Mouse (Mus musculus) liver, embryonic 14.5 days (tissue): ENCODE results near the gene Disc1. TPM values are rescaled to one million over a fixed set of nuclear protein-coding genes. Genes with fewer than 3 reads are reported as not detected.

Source experiments
- ATAC-seq: fragments of 200-750 bp; cut with Nextera tagmentation; 2 replicates; pipeline ENCODE4 v1.8.0; 2017; ENCODE audit warnings: moderate number of reproducible peaks, mild to moderate bottlenecking, moderate library complexity; ENCODE audit not compliant: insufficient read depth
- DNase-seq, 3 experiments: peaks; one replicate each; pipeline ENCODE4 v3.0.0-alpha.2; 2012 to 2013; ENCODE audit warnings: low read depth in 3 of 3, low spot score in 3 of 3
- H3K27ac ChIP-seq: fragments of 300-500 bp; sonication (generic); 2 replicates; pipeline ENCODE4 v1.5.1; 2014; ENCODE audit warnings: moderate library complexity, mild to moderate bottlenecking, control low read depth, inconsistent platforms
- H3K27me3 ChIP-seq: fragments of 300-500 bp; sonication (generic); 2 replicates; pipeline ENCODE4 v1.6.1; 2014; ENCODE audit warnings: mild to moderate bottlenecking, low read length, moderate library complexity; ENCODE audit not compliant: control insufficient read depth, insufficient read depth
- H3K36me3 ChIP-seq: fragments of 300-500 bp; sonication (generic); replicated peaks from 2 replicates; pipeline ENCODE4 v1.6.1; 2014; ENCODE audit warnings: low read depth; ENCODE audit not compliant: control insufficient read depth, insufficient read depth
- H3K4me1 ChIP-seq, 2 experiments: fragments of 200-500 bp in 1 of 2; fragments of 300-500 bp in 1 of 2; sonication (generic) in 1 of 2; replicated peaks; 2 replicates each; pipeline ENCODE4 v1.6.1; 2012 to 2014; ENCODE audit warnings: antibody characterized with exemption in 1 of 2, inconsistent platforms in 1 of 2, low read length in 1 of 2; ENCODE audit not compliant: control insufficient read depth in 2 of 2, insufficient read depth in 2 of 2
- H3K4me2 ChIP-seq: fragments of 300-500 bp; sonication (generic); 2 replicates; pipeline ENCODE4 v1.6.1; 2014; ENCODE audit warnings: low read depth, mild to moderate bottlenecking, control low read depth, moderate library complexity
- H3K4me3 ChIP-seq, 2 experiments: fragments of 200-500 bp in 1 of 2; fragments of 300-500 bp in 1 of 2; sonication (generic) in 1 of 2; 2 replicates each; pipeline ENCODE4 v1.5.1; 2012 to 2014; ENCODE audit warnings: low read depth in 2 of 2, low read length in 2 of 2, mild to moderate bottlenecking in 2 of 2, control low read depth in 1 of 2, inconsistent platforms in 1 of 2, moderate library complexity in 1 of 2; ENCODE audit not compliant: insufficient read depth in 1 of 2
- H3K9ac ChIP-seq: fragments of 300-500 bp; sonication (generic); replicated peaks from 2 replicates; pipeline ENCODE4 v1.6.1; 2014; ENCODE audit warnings: mild to moderate bottlenecking, control low read depth, moderate library complexity
- H3K9me3 ChIP-seq: fragments of 300-500 bp; sonication (generic); 2 replicates; pipeline ENCODE4 v1.6.1; 2016; ENCODE audit warnings: low read length, mixed read lengths; ENCODE audit not compliant: control insufficient read depth
- CTCF ChIP-seq: IDR thresholded peaks from 2 replicates; pipeline ENCODE4 v1.5.1; 2016; ENCODE audit warnings: antibody characterized with exemption, low read depth, control low read depth
- EP300 ChIP-seq: IDR thresholded peaks from 2 replicates; pipeline ENCODE4 v1.6.1; 2016; ENCODE audit warnings: antibody characterized with exemption, low read depth
- WGBS: fragments of 180-500 bp; shearing (Covaris S2); extraction: QIAGEN DNeasy Blood & Tissue Kit; methylation state at CpG from one replicate; pipeline ENCODE4 v1.1.7; 2014; ENCODE audit not compliant: insufficient replicate concordance; 5-methylcytosine and 5-hydroxymethylcytosine counted together
- polyA plus RNA-seq, 2 experiments: library from polyadenylated mRNA; depleted of rRNA in 1 of 2; stranded (reverse) in 1 of 2; unstranded in 1 of 2; fragments of >200 nt; fragmentation: Nextera tagmentation in 1 of 2; extraction: Ambion mirVana in 1 of 2; gene quantifications; 2 replicates each; pipeline versions ENCODE4 v1.2.1 to v1.2.3; 2012 to 2014

The Disc1 gene
- polyA plus RNA-seq, 2 experiments: 0.11 to 0.17 TPM

GRCm38 (mm10) chr8:125097140-125097539 lies 43.1 kb downstream of the Disc1 start:
- no peak overlapping the region for H3K4me2 ChIP-seq
- 48% methylated on average over 3 of the region's 3 CpGs for WGBS

DNA sequence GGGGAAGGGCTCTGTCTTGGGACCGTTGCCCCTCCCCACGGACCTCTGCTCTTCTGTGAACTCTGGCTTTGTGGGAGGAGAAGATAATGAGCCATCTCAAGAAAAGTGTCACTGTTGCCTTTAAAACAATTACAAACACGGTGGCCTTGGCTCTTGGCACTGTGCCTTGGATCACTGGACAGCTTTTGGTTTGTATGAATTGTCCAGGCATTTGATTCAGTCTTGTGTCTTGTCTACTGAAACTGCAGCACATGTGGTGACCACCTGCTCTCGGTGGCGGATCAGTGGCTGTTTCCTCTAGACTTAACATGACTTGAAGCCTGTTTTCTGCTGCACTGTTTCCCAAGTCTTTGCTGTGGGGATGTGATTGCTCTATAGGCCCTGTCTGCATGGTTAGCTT lies 44.1 kb downstream of the Disc1 start:
- Histone ChIP-seq H3K36me3 (no peaks in the 10 kb centered on the region), H3K9me3 (no peaks in the 10 kb centered on the region), H3K4me3 (no peak overlapping the region), H3K27me3 (no peaks in the 10 kb centered on the region), H3K4me1 (no peaks in the 10 kb centered on the region), H3K4me2 (no peak overlapping the region), H3K27ac (no peak overlapping the region), H3K9ac (no peak overlapping the region)
- TF ChIP-seq CTCF: no peak
- no peak for ATAC-seq
- DNase-seq: no peak
- 62% methylated on average over 5 of the region's 5 CpGs for WGBS

More at GRCm38 (mm10) chr8:125097140-125097539, 43.1 kb downstream of the Disc1 start:
- no peaks in the 10 kb centered on the region for H3K4me1 ChIP-seq
- H3K36me3 ChIP-seq: no peaks in the 10 kb centered on the region
- no peak overlapping the region for H3K27ac ChIP-seq
- no peaks in the 10 kb centered on the region for H3K27me3 ChIP-seq
- no peak for ATAC-seq
- no peak for TF ChIP-seq EP300
- TF ChIP-seq CTCF: no peak
- no peak for DNase-seq
- H3K9me3 ChIP-seq: no peaks in the 10 kb centered on the region
- no peak overlapping the region for H3K9ac ChIP-seq
- H3K4me3 ChIP-seq: no peak overlapping the region

DNA sequence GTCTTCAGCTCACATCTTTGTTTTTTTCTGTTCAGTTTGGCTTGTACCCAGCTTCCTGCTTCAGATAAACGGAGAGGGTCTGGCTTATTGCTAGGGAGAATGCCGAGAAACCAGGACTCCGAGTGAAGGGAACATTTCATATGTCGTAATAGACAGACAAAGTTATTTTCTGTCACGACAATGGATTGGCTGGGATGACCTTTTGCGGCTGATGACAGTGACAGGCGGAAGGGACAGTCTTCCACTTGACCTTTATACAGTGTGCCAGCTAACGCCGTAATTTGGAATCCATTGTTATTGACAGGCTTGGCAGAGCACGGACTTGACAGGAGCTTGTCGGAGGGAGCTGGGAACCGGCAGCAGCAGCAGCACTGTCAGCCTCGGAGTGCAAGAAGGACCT lies 48.3 kb downstream of the Disc1 start:
- no peaks in the 10 kb centered on the region for H3K4me1 ChIP-seq
- no peaks in the 10 kb centered on the region for H3K9me3 ChIP-seq
- no peak overlapping the region for H3K4me3 ChIP-seq
- DNase-seq (no peak), ATAC-seq (no peak)
- H3K27ac ChIP-seq: no peak overlapping the region
- no peaks in the 10 kb centered on the region for H3K36me3 ChIP-seq
- H3K9ac ChIP-seq: no peak overlapping the region
- no peaks in the 10 kb centered on the region for H3K27me3 ChIP-seq
- no peak overlapping the region for H3K4me2 ChIP-seq
- TF ChIP-seq EP300 (no peak), CTCF (no peak)
- 64% methylated on average over 13 of the region's 13 CpGs for WGBS

DNA sequence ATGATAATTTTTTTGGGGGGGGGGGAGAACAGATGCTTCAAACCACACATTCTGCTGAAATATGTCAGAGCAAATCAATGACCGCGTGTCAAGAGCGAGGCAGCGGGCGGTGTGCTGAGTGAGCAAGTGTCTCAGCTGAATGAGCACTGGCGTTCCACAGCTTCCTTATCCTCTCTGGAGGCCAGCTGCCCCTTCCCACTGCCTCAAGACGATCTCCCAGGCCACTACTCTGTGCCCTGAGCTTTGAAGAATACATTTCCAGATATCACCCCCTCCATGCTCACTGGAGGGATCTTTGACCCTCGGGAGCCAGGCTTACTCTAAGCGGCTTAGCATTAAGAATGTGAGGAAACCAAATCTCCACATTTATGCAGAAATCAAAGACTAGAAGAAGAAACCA lies 59.2 kb downstream of the Disc1 start:
- TF ChIP-seq EP300 (no peak), CTCF (no peak)
- H3K4me3 ChIP-seq: no peak overlapping the region
- no peaks in the 10 kb centered on the region for H3K36me3 ChIP-seq
- H3K27me3 ChIP-seq: no peaks in the 10 kb centered on the region
- H3K4me2 ChIP-seq: no peak overlapping the region
- 54% methylated on average over 9 of the region's 9 CpGs for WGBS
- no peaks in the 10 kb centered on the region for H3K9me3 ChIP-seq
- H3K27ac ChIP-seq: no peak overlapping the region
- ATAC-seq: no peak
- H3K4me1 ChIP-seq: no peaks in the 10 kb centered on the region
- H3K9ac ChIP-seq: no peak overlapping the region
- DNase-seq: no peak

DNA sequence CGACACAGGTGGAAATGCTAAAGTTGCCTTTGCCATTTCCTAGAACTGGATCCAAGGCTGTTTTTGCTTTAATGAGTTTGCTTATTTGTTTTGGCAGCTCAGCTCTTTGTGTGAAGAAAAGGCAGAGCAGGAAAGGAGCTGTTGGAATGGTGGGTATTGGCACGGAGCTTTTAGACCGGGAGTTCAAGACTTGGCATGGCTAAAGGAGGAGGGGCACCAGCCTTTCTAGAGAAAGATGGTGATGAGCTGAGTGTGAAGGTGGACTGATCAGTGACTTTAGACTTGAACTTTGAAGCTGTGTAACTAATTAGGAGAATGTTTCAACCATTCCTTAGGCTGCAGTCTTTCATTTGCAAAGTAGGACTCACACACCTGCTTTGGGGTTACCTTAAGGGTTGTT lies 59.8 kb downstream of the Disc1 start:
- H3K27me3 ChIP-seq: no peaks in the 10 kb centered on the region
- no peak overlapping the region for H3K4me2 ChIP-seq
- H3K36me3 ChIP-seq: no peaks in the 10 kb centered on the region
- no peak for ATAC-seq
- no peaks in the 10 kb centered on the region for H3K4me1 ChIP-seq
- WGBS: 76% methylated on average over 3 of the region's 3 CpGs
- no peak for DNase-seq
- TF ChIP-seq EP300: no peak
- no peak for TF ChIP-seq CTCF
- H3K9ac ChIP-seq: no peak overlapping the region
- H3K4me3 ChIP-seq: no peak overlapping the region
- no peak overlapping the region for H3K27ac ChIP-seq
- H3K9me3 ChIP-seq: no peaks in the 10 kb centered on the region

GRCm38 (mm10) chr8:125115321-125115720 lies 61.3 kb downstream of the Disc1 start:
- no peak for ATAC-seq
- Histone ChIP-seq H3K27me3 (no peaks in the 10 kb centered on the region), H3K9me3 (no peaks in the 10 kb centered on the region), H3K4me2 (no peak overlapping the region), H3K4me1 (no peaks in the 10 kb centered on the region), H3K4me3 (no peak overlapping the region), H3K36me3 (no peaks in the 10 kb centered on the region), H3K9ac (no peak overlapping the region), H3K27ac (no peak overlapping the region)
- WGBS: 70% methylated on average over 5 of the region's 5 CpGs
- no peak for DNase-seq
- TF ChIP-seq EP300: no peak
- no peak for TF ChIP-seq CTCF
